Mouse (Mus musculus) myocyte (in vitro differentiated cells): ENCODE data around the gene Ergic1.

Source experiments
- CEBPB ChIP-seq: IDR thresholded peaks from 2 replicates; pipeline ENCODE4 v1.6.1; 2011; ENCODE audit warnings: mild to moderate bottlenecking, moderate library complexity; ENCODE audit not compliant: poor library complexity, insufficient read depth, severe bottlenecking
- E2F4 ChIP-seq: IDR thresholded peaks from one replicate; pipeline ENCODE4 v1.6.1; 2011; ENCODE audit warnings: mild to moderate bottlenecking, control low read depth, moderate library complexity; ENCODE audit not compliant: insufficient read depth
- MAX ChIP-seq: IDR thresholded peaks from one replicate; pipeline ENCODE4 v1.6.1; 2011; ENCODE audit warnings: low read depth, mild to moderate bottlenecking, control low read depth
- MYOD1 ChIP-seq, 3 experiments: IDR thresholded peaks; one replicate each; pipeline ENCODE4 v1.6.1; 2011; ENCODE audit warnings: control low read depth in 2 of 3, low read depth in 2 of 3, mild to moderate bottlenecking in 2 of 3, moderate library complexity in 1 of 3; ENCODE audit not compliant: insufficient read length in 2 of 3, control insufficient read depth in 1 of 3
- POLR2A ChIP-seq: IDR thresholded peaks from one replicate; pipeline ENCODE4 v1.6.1; 2011; ENCODE audit warnings: low read depth, mild to moderate bottlenecking, control low read depth, moderate library complexity; ENCODE audit not compliant: insufficient read length
- POLR2AphosphoS2 ChIP-seq: IDR thresholded peaks from one replicate; pipeline ENCODE4 v1.6.1; 2011; ENCODE audit warnings: low read depth, control low read depth; ENCODE audit not compliant: insufficient read length
- TCF12 ChIP-seq: IDR thresholded peaks from one replicate; pipeline ENCODE4 v1.6.1; 2011; ENCODE audit warnings: mild to moderate bottlenecking, control low read depth; ENCODE audit not compliant: poor library complexity, insufficient read depth, severe bottlenecking
- USF1 ChIP-seq: IDR thresholded peaks from one replicate; pipeline ENCODE4 v1.6.1; 2011; ENCODE audit warnings: low read depth, mild to moderate bottlenecking, control low read depth, moderate library complexity

DNA sequence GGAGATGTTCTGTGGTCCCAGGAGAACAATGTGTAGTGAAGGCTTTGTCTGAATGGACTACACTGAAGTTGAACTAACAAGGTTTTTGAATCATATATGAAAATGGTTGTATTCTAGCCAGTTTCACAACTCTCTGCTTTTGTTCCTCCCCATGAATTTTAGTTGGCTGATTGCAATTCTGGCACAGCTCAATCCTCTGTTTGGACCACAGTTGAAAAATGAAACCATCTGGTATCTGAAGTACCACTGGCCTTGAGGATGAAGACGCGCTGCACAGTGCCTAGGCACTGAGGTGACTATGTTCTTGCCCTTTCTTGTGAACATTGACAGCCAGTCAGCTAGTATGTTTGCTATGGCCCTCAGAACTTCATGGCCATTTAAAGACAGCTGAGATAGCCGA lies 133.9 kb downstream of the Ergic1 start:
- TF ChIP-seq TCF12: no peak
- no peak for TF ChIP-seq E2F4
- no peak for TF ChIP-seq USF1
- TF ChIP-seq POLR2A: no peak
- TF ChIP-seq MYOD1 (IDR thresholded peaks at IDR 0.05; ENCODE audit: control insufficient read depth in 1 of 3, insufficient read length in 2 of 3, low read depth in 2 of 3): no peak
- TF ChIP-seq POLR2AphosphoS2: no peak
- TF ChIP-seq CEBPB: no peak
- TF ChIP-seq MAX: no peak
